Mouse (Mus musculus): ENCODE data around the gene Smad3.

Gene Smad3

GRCm38 (mm10) chr9:63696463-63697105 is 61.2 kb downstream of the Smad3 start:
- DNase-seq, result no peak

- DNase-seq, result no peak
These were observed 65.8 kb downstream of the Smad3 start for GRCm38 (mm10) chr9:63691960-63692359.

GRCm38 (mm10) chr9:63690511-63690910 is 67.3 kb downstream of the Smad3 start:
- no peak for DNase-seq

GRCm38 (mm10) chr9:63687413-63688015 is 70.3 kb downstream of the Smad3 start:
- no peak for DNase-seq

- DNase-seq, result no peak
These were observed 72.4 kb downstream of the Smad3 start for GRCm38 (mm10) chr9:63685352-63685751.

- DNase-seq, result no peak
These were observed 73.5 kb downstream of the Smad3 start for GRCm38 (mm10) chr9:63684277-63684676.

GRCm38 (mm10) chr9:63682943-63683342 is 74.9 kb downstream of the Smad3 start:
- DNase-seq, result no peak

GRCm38 (mm10) chr9:63682301-63682700 is 75.5 kb downstream of the Smad3 start:
- DNase-seq, result no peak

DNA sequence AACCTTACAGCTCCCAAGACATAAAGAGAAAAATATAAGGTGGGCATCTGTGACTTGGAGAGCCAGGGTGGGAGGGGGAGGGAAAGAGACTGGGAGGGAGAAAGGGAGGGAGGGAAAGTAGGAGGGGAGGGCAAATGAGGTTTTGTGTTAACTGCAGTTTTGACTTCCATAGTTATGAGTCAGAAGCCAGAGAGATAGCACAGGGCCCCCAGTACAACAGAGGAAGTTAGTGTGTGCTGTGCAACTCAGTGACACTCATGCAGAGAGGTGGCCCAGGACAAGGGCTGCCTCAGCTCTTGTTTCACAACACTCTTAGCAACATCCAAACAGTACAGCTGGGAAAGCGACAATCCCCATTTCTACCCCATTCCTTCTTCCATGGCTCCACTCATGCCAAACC is 79.7 kb downstream of the Smad3 start:
- no peak for DNase-seq

GRCm38 (mm10) chr9:63677621-63678020 is 80.2 kb downstream of the Smad3 start:
- DNase-seq, result peak; percentile 55

DNA sequence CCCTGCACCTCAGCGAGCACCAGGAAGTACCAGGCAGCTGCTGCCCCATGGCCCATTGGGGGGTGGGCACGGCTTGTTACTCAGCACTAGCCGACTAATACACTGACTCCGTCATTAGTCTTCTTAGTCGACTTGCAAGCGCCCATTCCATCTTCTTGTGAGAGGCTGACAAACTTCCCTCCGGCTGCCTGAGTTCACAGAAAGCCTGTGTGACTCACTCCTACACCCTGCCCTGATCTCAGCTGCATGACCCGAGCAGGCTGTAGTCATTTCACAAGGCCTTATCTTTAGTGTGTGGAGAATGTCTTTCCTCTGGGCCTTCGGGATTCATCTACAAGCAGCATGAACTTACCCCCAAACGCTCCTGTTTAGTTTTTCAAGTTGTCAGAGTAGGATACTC is 83.2 kb downstream of the Smad3 start:
- DNase-seq, result no peak

DNA sequence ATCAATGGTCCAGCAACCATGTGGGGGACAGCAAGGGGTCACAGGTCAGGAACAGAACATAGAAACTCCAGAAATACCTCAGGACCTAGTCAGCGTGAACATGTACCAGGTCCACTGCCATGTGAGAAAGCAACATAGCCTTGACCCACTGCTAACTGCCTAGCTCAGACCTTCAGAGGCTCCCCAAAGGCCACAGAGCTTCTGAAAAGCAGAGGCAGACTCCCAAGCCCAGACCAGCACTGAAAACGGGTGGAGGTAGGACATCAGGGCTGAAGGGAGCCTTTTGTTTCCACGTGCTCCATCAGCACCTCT is 84.3 kb downstream of the Smad3 start:
- DNase-seq, result no peak

- no peak for DNase-seq
These were observed 84.8 kb downstream of the Smad3 start for GRCm38 (mm10) chr9:63672797-63673493.

- DNase-seq, result no peak
These were observed 88.0 kb downstream of the Smad3 start for GRCm38 (mm10) chr9:63669816-63670215.

DNA sequence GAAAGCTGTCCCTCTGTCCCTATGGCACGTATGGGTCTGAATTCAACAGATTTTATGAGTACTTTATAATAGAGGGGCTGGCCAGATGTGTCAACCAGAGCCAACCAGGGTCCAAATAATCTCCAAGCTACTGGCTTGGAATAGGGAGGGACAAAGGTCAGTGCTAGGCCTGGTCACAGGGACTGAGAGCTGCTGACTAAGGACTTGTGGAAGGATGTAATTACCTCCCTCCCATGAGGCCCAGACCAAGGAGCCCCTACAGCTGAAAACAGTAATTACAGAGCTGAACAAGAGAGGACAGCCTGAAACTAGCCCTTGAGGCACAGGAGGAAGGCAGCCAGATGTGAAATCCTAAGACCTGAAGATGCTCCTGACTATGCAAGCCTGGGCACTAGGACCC is 89.2 kb downstream of the Smad3 start:
- DNase-seq, result no peak

GRCm38 (mm10) chr9:63667373-63667724 is 90.4 kb downstream of the Smad3 start:
- DNase-seq, result no peak

GRCm38 (mm10) chr9:63666612-63667372 is 91.0 kb downstream of the Smad3 start:
- DNase-seq, result no peak

GRCm38 (mm10) chr9:63664792-63665646 is 92.8 kb downstream of the Smad3 start:
- no peak for DNase-seq

GRCm38 (mm10) chr9:63664300-63664745 is 93.5 kb downstream of the Smad3 start:
- DNase-seq, result no peak

- DNase-seq, result no peak
These were observed 94.6 kb downstream of the Smad3 start for GRCm38 (mm10) chr9:63663222-63663621.

- DNase-seq, result no peak
These were observed 95.0 kb downstream of the Smad3 start for GRCm38 (mm10) chr9:63662759-63663158.

- no peak for DNase-seq
These were observed 97.1 kb downstream of the Smad3 start for GRCm38 (mm10) chr9:63660691-63661090.

GRCm38 (mm10) chr9:63660061-63660460 is 97.7 kb downstream of the Smad3 start:
- DNase-seq, result no peak
